Mouse (Mus musculus) cerebellum, postnatal 10 days (tissue): Measurements from ENCODE around the gene Armc9.

Source experiments
- DNase-seq, 2 experiments: peaks; one replicate each; pipeline ENCODE4 v3.0.0; 2021; ENCODE audit warnings: mixed read lengths in 2 of 2

Gene Armc9

GRCm38 (mm10) chr1:86285295-86285694 is 130.7 kb downstream of the Armc9 start:
- DNase-seq, result no peak

- DNase-seq, result no peak
Observed at GRCm38 (mm10) chr1:86287473-86287872, 132.9 kb downstream of the Armc9 start.

- no peak for DNase-seq
Observed at GRCm38 (mm10) chr1:86290452-86290851, 135.9 kb downstream of the Armc9 start.

GRCm38 (mm10) chr1:86293091-86293490 is 138.5 kb downstream of the Armc9 start:
- no peak for DNase-seq

- DNase-seq, result no peak
Observed at GRCm38 (mm10) chr1:86293868-86294267, 139.3 kb downstream of the Armc9 start.

- peak; percentile 20 to 40 for DNase-seq
Observed at GRCm38 (mm10) chr1:86294472-86294871, 139.9 kb downstream of the Armc9 start.

GRCm38 (mm10) chr1:86300093-86300492 is 145.5 kb downstream of the Armc9 start:
- DNase-seq, result no peak

- no peak for DNase-seq
Observed at GRCm38 (mm10) chr1:86300731-86301130, 146.2 kb downstream of the Armc9 start.

- peak in 1 of 2 experiments; percentile 20 for DNase-seq
Observed at GRCm38 (mm10) chr1:86301221-86302091, 146.9 kb downstream of the Armc9 start.

GRCm38 (mm10) chr1:86302532-86302931 is 148.0 kb downstream of the Armc9 start, which contains the start of gene B3gnt7:
TSS of gene B3gnt7 (plus strand) at chr1:86302832.
- DNase-seq, result no peak

GRCm38 (mm10) chr1:86303063-86303872 is 148.7 kb downstream of the Armc9 start:
- DNase-seq, result peak; percentile 75 to 77

- DNase-seq, result no peak
Observed at GRCm38 (mm10) chr1:86303873-86304250, 149.3 kb downstream of the Armc9 start.

- DNase-seq, result no peak
Observed at GRCm38 (mm10) chr1:86306686-86307085, 152.1 kb downstream of the Armc9 start.

GRCm38 (mm10) chr1:86307177-86307762 is 152.7 kb downstream of the Armc9 start:
- DNase-seq, result peak in 1 of 2 experiments; percentile 21

- no peak for DNase-seq
Observed at GRCm38 (mm10) chr1:86307871-86308641, 153.5 kb downstream of the Armc9 start.

GRCm38 (mm10) chr1:86309270-86309833 is 154.8 kb downstream of the Armc9 start:
- DNase-seq, result no peak

- DNase-seq, result no peak
Observed at GRCm38 (mm10) chr1:86310536-86311310, 156.1 kb downstream of the Armc9 start.

GRCm38 (mm10) chr1:86311467-86312005 is 157.0 kb downstream of the Armc9 start:
- DNase-seq, result no peak

GRCm38 (mm10) chr1:86312269-86312668 is 157.7 kb downstream of the Armc9 start:
- no peak for DNase-seq

GRCm38 (mm10) chr1:86313096-86313771 is 158.7 kb downstream of the Armc9 start:
- DNase-seq, result no peak
